Mouse (Mus musculus) limb, embryonic 12.5 days (tissue): ENCODE data around the gene Sh3d19. TPM values are rescaled to one million over a fixed set of nuclear protein-coding genes. Genes with fewer than 3 reads are reported as not detected.
"Not testable (repeated sequence)": the region's sequence is repeated elsewhere in the genome, so short reads cannot be mapped to it uniquely, and the experiment has no call there.

Experiments used
- ATAC-seq: fragments of 200-750 bp; cut with Nextera tagmentation; 2 replicates; pipeline ENCODE4 v1.8.0; 2017; ENCODE audit warnings: low read depth, moderate TSS enrichment; ENCODE audit not compliant: insufficient number of reproducible peaks, insufficient read depth, low FRiP score, low TSS enrichment
- H3K27ac ChIP-seq: fragments of 300-500 bp; sonication (generic); 2 replicates; pipeline ENCODE4 v1.5.1; 2016; ENCODE audit warnings: mild to moderate bottlenecking, moderate library complexity
- H3K27me3 ChIP-seq: fragments of 300-500 bp; sonication (generic); 2 replicates; pipeline ENCODE4 v1.6.1; 2016; ENCODE audit warnings: mild to moderate bottlenecking, moderate library complexity
- H3K36me3 ChIP-seq: fragments of 300-500 bp; sonication (generic); 2 replicates; pipeline ENCODE4 v1.6.1; 2016; ENCODE audit warnings: mild to moderate bottlenecking, moderate library complexity
- H3K4me1 ChIP-seq: fragments of 300-500 bp; sonication (generic); replicated peaks from 2 replicates; pipeline ENCODE4 v1.6.1; 2016
- H3K4me2 ChIP-seq: fragments of 300-500 bp; sonication (generic); 2 replicates; pipeline ENCODE4 v1.6.1; 2016; ENCODE audit warnings: mild to moderate bottlenecking, moderate library complexity
- H3K4me3 ChIP-seq: fragments of 300-500 bp; sonication (generic); replicated peaks from 2 replicates; pipeline ENCODE4 v1.5.1; 2016; ENCODE audit warnings: mild to moderate bottlenecking
- H3K9ac ChIP-seq: fragments of 300-500 bp; sonication (generic); replicated peaks from 2 replicates; pipeline ENCODE4 v1.6.1; 2016; ENCODE audit warnings: mild to moderate bottlenecking, moderate library complexity
- H3K9me3 ChIP-seq: fragments of 300-500 bp; sonication (generic); 2 replicates; pipeline ENCODE4 v1.6.1; 2016; ENCODE audit warnings: mild to moderate bottlenecking, moderate library complexity
- WGBS: fragments of 180-500 bp; shearing (Covaris S2); methylation state at CpG from one replicate; pipeline ENCODE4 v1.1.7; 2016; 5-methylcytosine and 5-hydroxymethylcytosine counted together
- polyA plus RNA-seq: library from polyadenylated mRNA; unstranded; fragments of >200 nt; fragmentation: Nextera tagmentation; extraction: Ambion mirVana; gene quantifications from 2 replicates; pipeline ENCODE4 v1.2.1, GENCODE M21; 2016

Gene Sh3d19
- polyA plus RNA-seq, 1 experiment from 2014 or later: 20.6 TPM

DNA sequence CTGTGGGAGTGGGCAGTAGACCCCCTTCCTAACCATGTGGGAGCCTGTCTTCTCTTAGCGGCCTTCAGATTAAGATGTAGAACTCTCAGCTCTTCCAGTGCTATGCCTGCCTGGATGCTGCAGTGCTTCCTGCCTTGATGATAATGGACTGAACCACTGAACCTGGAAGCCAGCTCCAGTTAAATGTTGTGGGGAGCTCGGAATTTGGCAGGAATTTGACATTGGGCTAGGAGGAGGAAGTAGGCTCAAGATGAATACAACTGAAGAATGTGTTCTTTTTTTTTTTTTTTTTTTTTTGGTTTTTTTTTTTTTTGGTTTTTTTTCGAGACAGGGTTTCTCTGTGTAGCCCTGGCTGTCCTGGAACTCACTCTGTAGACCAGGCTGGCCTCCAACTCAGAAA, 10.9 kb downstream of the Sh3d19 start:
- ATAC-seq, H3K27me3 ChIP-seq, H3K36me3 ChIP-seq, H3K9ac ChIP-seq, H3K4me1 ChIP-seq, H3K9me3 ChIP-seq, H3K4me2 ChIP-seq, H3K4me3 ChIP-seq, H3K27ac ChIP-seq: not testable (repeated sequence)
- 81% methylated on average over 2 of the region's 3 CpGs for WGBS

DNA sequence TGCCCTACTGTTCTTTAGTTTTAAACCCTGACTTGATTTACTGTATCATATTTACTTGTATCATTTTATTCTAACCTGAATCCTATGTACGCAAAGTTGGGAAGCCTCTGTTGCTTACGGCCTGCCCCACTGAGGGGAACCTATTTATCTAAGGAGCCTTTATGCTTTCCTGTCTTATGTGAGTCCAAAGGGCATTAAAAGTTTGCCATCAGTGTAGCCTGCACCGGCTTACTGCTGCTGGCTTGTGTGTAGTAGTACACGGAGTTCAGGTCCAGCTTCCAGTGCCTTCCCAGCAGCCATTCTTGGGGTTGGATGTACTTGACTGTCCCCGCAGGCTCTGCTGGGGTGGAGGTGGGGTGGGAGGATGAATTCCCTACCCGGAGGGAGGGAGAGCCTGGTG, 13.6 kb downstream of the Sh3d19 start:
- H3K4me1 ChIP-seq: no peaks in the 10 kb centered on the region
- H3K9me3 ChIP-seq: no peaks in the 10 kb centered on the region
- H3K4me3 ChIP-seq: no peak overlapping the region
- no peak overlapping the region for H3K27ac ChIP-seq
- H3K27me3 ChIP-seq: no peaks in the 10 kb centered on the region
- peaks cover 4% of the 10 kb centered on the region; the same call in 1 of the 2 replicates for H3K36me3 ChIP-seq
- H3K9ac ChIP-seq: no peak overlapping the region
- ATAC-seq: no peak
- no peak overlapping the region for H3K4me2 ChIP-seq
- WGBS: 91% methylated on average over 6 of the region's 6 CpGs

DNA sequence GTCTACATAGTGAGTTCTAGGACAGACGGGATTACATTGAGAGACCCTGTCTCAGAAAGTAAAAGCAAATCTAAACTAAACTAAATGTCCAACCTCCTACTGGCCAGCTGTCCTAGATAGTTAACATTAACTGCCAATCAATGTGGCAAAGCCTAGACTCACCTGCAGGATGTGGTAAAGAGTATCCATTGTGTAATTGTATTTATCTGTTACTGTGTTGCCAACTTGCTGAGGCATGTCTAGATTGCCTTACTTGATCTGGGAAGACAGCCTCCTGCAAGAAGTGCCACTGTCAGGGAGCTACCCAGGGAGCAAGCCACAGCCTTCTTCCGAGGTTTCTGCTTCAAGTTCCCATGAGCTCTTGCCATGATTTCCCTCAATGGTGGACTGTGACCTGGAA, 16.3 kb downstream of the Sh3d19 start:
- peaks cover 4% of the 10 kb centered on the region; the same call in 1 of the 2 replicates for H3K36me3 ChIP-seq
- H3K9me3 ChIP-seq: no peaks in the 10 kb centered on the region
- no peak overlapping the region for H3K4me3 ChIP-seq
- peaks cover 6% of the 10 kb centered on the region; the same call in 1 of the 2 replicates for H3K4me1 ChIP-seq
- ATAC-seq: no peak
- H3K4me2 ChIP-seq: no peak overlapping the region
- no peak overlapping the region for H3K9ac ChIP-seq
- 84% methylated on average over 2 of the region's 2 CpGs for WGBS
- no peak overlapping the region for H3K27ac ChIP-seq
- no peaks in the 10 kb centered on the region for H3K27me3 ChIP-seq

- no peaks in the 10 kb centered on the region for H3K9me3 ChIP-seq
- H3K27ac ChIP-seq: no peak overlapping the region
- peaks cover 4% of the 10 kb centered on the region; the same call in 1 of the 2 replicates for H3K36me3 ChIP-seq
- H3K4me1 ChIP-seq: peaks cover 6% of the 10 kb centered on the region; the same call in 1 of the 2 replicates
- WGBS: 71% methylated on average over 6 of the region's 6 CpGs
- no peak overlapping the region for H3K9ac ChIP-seq
- H3K4me2 ChIP-seq: no peak overlapping the region
- no peak for ATAC-seq
- H3K27me3 ChIP-seq: no peaks in the 10 kb centered on the region
- H3K4me3 ChIP-seq: no peak overlapping the region
These were observed 20.4 kb downstream of the Sh3d19 start for GRCm38 (mm10) chr3:85991140-85991801.

DNA sequence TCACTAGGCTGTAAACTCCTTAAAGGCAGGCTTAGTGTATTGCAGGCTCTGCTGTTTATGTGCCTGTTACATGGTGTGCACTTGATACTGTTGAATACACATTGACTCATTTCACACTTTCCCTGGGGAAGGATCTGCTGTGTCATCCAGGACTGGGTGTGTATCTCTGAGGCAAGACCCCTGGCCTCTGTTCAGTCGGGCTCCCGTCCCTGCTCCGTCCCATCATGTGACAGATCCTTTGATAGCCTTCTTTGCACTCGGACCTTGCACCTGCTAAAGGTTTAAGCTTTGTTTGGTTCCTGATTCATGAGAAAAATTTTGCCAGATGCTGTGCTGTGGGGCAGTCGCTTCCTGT, 20.9 kb downstream of the Sh3d19 start:
- H3K4me2 ChIP-seq: no peak overlapping the region
- peaks cover 6% of the 10 kb centered on the region; the same call in 1 of the 2 replicates for H3K4me1 ChIP-seq
- H3K4me3 ChIP-seq: no peak overlapping the region
- H3K36me3 ChIP-seq: peaks cover 4% of the 10 kb centered on the region; the same call in 1 of the 2 replicates
- H3K9me3 ChIP-seq: no peaks in the 10 kb centered on the region
- H3K27ac ChIP-seq: no peak overlapping the region
- 74% methylated on average over 5 of the region's 5 CpGs for WGBS
- no peak overlapping the region for H3K9ac ChIP-seq
- no peak for ATAC-seq
- no peaks in the 10 kb centered on the region for H3K27me3 ChIP-seq

GRCm38 (mm10) chr3:85993744-85994143, 22.8 kb downstream of the Sh3d19 start:
- WGBS: 72% methylated on average over 11 of the region's 11 CpGs

GRCm38 (mm10) chr3:85994645-85995044, 23.7 kb downstream of the Sh3d19 start:
- 72% methylated on average over 4 of the region's 4 CpGs for WGBS
- H3K27me3 ChIP-seq: no peaks in the 10 kb centered on the region
- ATAC-seq: no peak
- no peaks in the 10 kb centered on the region for H3K9me3 ChIP-seq
- H3K9ac ChIP-seq: no peak overlapping the region
- H3K27ac ChIP-seq: 0 out of 2 replicates have a peak overlapping the region, but pooled peaks have one; percentile 7
- H3K4me1 ChIP-seq: peaks cover 6% of the 10 kb centered on the region; the same call in 1 of the 2 replicates
- H3K4me3 ChIP-seq: no peak overlapping the region
- H3K4me2 ChIP-seq: no peak overlapping the region
- H3K36me3 ChIP-seq: no peaks in the 10 kb centered on the region

More at GRCm38 (mm10) chr3:85993744-85994143, 22.8 kb downstream of the Sh3d19 start:
- H3K36me3 ChIP-seq: no peaks in the 10 kb centered on the region
- H3K4me3 ChIP-seq: no peak overlapping the region
- no peak overlapping the region for H3K4me2 ChIP-seq
- H3K27me3 ChIP-seq: no peaks in the 10 kb centered on the region
- H3K9me3 ChIP-seq: no peaks in the 10 kb centered on the region
- ATAC-seq: no peak
- H3K4me1 ChIP-seq: peaks cover 6% of the 10 kb centered on the region; the same call in 1 of the 2 replicates
- H3K9ac ChIP-seq: no peak overlapping the region
- no peak overlapping the region for H3K27ac ChIP-seq

GRCm38 (mm10) chr3:86001271-86001670, 30.4 kb downstream of the Sh3d19 start:
- no peak for ATAC-seq
- Histone ChIP-seq H3K27ac (no peak overlapping the region), H3K36me3 (peaks cover 7% of the 10 kb centered on the region; the same call in 1 of the 2 replicates), H3K9me3 (no peaks in the 10 kb centered on the region), H3K4me2 (no peak overlapping the region), H3K27me3 (no peaks in the 10 kb centered on the region), H3K4me1 (no peaks in the 10 kb centered on the region), H3K4me3 (no peak overlapping the region), H3K9ac (no peak overlapping the region)
- WGBS: 90% methylated on average over 3 of the region's 3 CpGs

DNA sequence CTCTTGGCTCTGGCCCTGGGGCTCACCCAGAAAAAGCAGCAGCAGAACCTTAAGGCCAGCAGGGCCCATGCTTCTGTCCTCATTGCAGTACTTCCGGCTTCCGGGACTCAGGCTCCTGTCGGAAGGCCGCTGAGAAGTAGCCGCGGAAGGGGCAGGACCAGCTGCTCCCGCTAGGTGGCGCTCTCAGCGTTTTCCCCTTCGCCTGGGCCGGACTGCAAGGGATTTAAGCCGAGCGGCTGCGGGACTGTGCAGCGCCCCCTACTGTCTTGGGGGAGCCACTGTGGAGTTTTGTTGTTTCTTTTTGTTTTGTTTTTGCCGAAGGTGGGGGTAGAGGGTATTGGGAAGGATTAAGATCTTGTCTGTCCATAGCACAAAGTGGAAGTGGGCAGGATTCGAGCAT, 31.5 kb downstream of the Sh3d19 start, which contains the start of gene Prss48:
TSS of gene Prss48 (minus strand) at position 69 of the 400 bp plus-strand sequence.
- 75% methylated on average over 17 of the region's 17 CpGs for WGBS

DNA sequence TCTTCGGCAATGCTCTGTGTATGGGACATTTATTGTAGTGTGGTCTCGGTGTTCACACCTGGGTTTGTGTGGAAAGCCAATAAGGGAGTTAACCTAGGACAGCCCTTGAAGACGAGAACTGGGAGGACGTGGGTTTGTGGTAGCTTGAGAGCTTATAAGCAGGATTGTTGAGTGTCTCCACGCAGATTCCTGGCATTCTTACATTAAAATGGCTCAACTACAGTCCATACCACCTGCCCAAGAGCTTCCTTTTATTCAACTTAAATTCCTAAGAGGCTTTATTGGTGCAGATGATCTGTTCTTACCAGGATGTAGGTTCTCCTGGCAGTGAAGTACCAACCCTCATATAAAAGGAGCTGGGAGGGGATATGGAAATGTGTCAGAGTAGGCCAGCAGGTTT, 32.0 kb downstream of the Sh3d19 start:
- no peaks in the 10 kb centered on the region for H3K27me3 ChIP-seq
- H3K4me1 ChIP-seq: no peaks in the 10 kb centered on the region
- H3K4me2 ChIP-seq: no peak overlapping the region
- H3K36me3 ChIP-seq: peaks cover 7% of the 10 kb centered on the region; the same call in 1 of the 2 replicates
- no peak for ATAC-seq
- H3K9me3 ChIP-seq: no peaks in the 10 kb centered on the region
- H3K4me3 ChIP-seq: no peak overlapping the region
- WGBS: 71% methylated on average over 5 of the region's 5 CpGs
- no peak overlapping the region for H3K9ac ChIP-seq
- no peak overlapping the region for H3K27ac ChIP-seq

More for the DNA sequence above, 31.5 kb downstream of the Sh3d19 start, which contains the start of gene Prss48:
- ATAC-seq: no peak
- no peak within 1 kb of the TSS for H3K4me3 ChIP-seq
- no peak within 1 kb of the TSS for H3K27ac ChIP-seq
- H3K4me1 ChIP-seq: no peaks in the 10 kb centered on the region
- peaks cover 7% of the 10 kb centered on the region; the same call in 1 of the 2 replicates for H3K36me3 ChIP-seq
- H3K4me2 ChIP-seq: no peak within 1 kb of the TSS
- H3K9me3 ChIP-seq: no peaks in the 10 kb centered on the region
- no peaks in the 10 kb centered on the region for H3K27me3 ChIP-seq
- H3K9ac ChIP-seq: no peak within 1 kb of the TSS

- Histone ChIP-seq H3K9me3 (no peaks in the 10 kb centered on the region), H3K27me3 (no peaks in the 10 kb centered on the region), H3K9ac (no peak overlapping the region), H3K4me2 (no peak overlapping the region), H3K4me1 (no peaks in the 10 kb centered on the region), H3K27ac (no peak overlapping the region), H3K4me3 (no peak overlapping the region), H3K36me3 (peaks cover 12% of the 10 kb centered on the region; the same call in 1 of the 2 replicates)
- ATAC-seq: no peak
- WGBS: 92% methylated on average over 10 of the region's 10 CpGs
These were observed 33.8 kb downstream of the Sh3d19 start for GRCm38 (mm10) chr3:86004751-86005150.
